Mouse (Mus musculus) large intestine, adult 2 months (tissue): ENCODE results near the gene A430005L14Rik. TPM values are rescaled to one million over a fixed set of nuclear protein-coding genes. Genes with fewer than 3 reads are reported as not detected.

Experiments
- DNase-seq: peaks from one replicate; pipeline ENCODE4 v3.0.0-alpha.2; 2012; ENCODE audit warnings: low read depth, low spot score
- WGBS: fragments of 180-500 bp; shearing (Covaris S2); methylation state at CpG from one replicate; pipeline ENCODE4 v1.1.7; 2018; 5-methylcytosine and 5-hydroxymethylcytosine counted together
- polyA plus RNA-seq: library from polyadenylated mRNA; depleted of rRNA; stranded (reverse); fragments of >200 nt; gene quantifications from 2 replicates; pipeline ENCODE4 v1.2.3, GENCODE M21; 2012; rRNA removed

A430005L14Rik gene
- polyA plus RNA-seq, 1 experiment = 36.8 TPM

DNA sequence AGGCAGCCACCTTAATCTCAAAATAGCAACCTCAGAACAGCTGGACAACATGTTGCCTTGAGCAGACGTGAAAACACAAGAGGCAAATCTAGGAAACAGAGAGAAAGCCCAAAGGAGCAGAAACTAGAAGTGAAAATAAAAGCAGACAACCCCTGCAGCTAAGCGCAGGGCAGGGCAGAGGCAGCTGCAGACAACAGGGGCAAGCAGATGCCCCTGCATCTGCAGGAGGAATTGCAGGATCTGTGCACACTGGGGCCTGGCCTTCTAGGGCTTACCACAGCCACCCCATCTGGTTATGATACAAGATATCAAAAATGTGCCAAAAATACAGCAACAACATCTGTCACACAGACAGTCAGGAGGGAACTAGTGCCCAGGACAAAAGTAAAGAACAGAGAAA, 10.5 kb downstream of the A430005L14Rik start:
- no peak for DNase-seq
- 86% methylated on average over 2 of the region's 2 CpGs for WGBS

DNA sequence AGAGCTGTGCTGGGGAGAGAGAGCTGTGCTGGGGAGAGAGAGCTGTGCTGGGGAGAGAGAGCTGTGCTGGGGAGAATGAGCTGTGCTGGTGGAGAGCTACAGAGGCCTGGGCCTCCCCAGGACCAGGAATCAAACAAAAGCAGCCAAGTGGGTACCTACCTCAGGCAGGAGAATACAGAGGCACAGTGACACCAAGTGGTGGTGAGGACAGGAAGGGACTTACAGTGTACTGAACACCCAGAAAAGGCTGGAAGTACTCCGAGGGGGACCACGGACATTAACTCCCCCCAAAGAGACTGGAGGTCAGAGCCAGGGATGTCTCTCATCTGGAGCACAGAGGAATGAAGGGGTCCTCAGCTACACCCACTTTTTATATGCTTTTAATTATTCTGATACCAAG, 11.0 kb downstream of the A430005L14Rik start:
- WGBS = 89% methylated on average over 2 of the region's 2 CpGs
- no peak for DNase-seq

DNA sequence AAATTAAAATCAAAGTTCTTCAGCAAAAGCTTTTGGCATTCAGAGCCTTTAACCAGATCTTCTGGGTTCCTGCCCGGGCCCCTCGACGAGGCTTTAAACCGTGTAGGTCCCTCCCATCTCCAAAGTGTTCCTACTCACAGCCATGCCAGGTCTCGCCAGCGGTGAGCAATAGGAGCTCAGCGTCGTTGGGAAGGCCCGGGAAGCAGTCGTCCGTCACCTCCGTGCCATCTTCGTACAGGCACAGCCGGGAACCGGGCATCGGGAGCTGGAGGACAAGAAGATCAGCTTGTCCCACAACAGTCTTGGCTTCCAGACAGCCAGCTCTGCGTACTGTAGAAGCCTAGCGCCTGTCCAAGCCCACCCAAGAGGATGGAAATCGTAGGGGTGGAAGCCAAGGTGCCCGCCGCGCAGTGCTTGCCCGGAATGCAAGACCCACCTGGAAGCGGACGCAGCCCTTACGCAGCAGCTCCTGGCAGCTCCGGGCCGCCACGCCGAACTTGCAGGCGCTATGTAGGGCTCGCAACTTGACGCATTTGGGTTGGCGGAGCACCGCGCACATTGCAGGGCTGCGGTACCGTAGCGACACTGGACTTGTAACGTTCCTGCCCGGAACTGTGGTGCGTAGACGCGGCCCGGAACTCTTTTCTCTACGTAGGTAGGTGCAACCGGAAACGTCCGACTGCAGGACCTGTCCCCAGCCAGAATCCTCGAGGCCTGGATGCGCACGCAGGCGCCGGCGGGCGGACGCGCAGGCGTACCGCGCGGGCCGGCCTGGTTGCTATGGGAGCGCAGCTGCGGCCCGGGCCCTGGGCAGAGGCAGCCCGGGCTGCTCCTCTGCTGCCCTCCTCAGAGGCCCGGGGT, 17.6 kb downstream of the A430005L14Rik start, which contains the start of the genes Dffb and Cep104:
Gene Dffb (minus strand): TSS at position 696 of the 861 bp plus-strand sequence.
Gene Cep104 (plus strand): TSS at position 764 of the 861 bp plus-strand sequence.
- peak; percentile 62 for DNase-seq
- under 1% methylated on average over 68 of the region's 68 CpGs for WGBS

DNA sequence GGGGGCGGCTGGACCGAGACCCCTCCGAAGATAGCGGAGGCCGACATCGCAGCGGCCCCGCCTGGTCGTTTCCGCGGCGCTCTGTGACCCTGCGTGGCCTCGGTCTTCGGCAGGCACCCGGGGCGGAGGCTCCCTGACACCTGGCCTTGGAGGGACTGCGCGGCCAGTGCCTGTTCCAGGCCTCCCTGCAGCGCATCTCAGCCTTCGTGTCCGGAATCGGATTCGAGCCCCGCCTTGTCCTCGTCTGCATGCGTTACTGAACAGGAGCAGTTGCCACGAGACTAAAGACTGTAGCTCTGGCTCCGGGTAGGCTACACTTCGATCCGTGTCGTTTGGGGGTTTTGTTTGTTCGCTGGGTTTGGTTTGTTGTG, 18.2 kb downstream of the A430005L14Rik start:
- WGBS = under 1% methylated on average over 33 of the region's 33 CpGs
- no peak for DNase-seq

DNA sequence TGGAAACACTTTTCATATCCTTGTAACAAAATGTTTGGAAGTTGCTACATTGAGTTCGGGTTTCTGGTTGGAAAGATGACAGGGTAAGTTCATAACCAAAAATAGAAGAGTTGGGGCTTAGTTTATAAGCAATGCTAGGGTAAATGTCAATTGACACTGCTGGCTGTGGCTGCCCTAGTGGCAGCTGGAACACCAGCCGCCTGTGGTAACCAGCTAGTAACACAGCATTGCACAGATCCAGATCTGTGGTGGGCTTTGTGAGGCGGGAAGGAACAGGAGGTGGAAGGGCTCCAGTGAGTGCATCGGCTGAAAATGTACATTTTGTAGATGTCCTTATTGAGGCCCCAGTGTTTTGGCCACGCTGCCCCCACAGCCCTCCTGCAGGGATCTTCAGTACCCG, 18.7 kb downstream of the A430005L14Rik start:
- no peak for DNase-seq
- WGBS = 28% methylated on average over 6 of the region's 6 CpGs

DNA sequence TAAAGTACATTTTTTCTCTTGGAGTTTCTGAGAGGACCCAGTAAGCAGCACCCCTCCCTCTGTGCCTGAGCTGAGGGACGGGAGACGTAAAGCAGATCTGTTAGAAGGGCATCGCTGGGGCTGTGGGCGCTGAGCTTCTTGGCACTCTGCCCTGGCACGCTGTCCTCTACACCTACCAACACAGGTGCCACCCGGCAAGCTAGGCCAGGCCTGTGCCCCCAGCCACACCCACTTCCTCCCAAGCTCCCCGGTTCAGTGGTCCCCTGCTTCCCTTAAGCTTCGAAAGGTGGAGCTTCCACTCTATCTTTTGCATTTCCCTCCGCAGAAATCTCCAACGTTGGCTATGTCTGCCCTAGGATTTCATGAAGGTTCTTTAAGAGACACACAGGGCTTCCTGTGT, 22.2 kb downstream of the A430005L14Rik start:
- WGBS = 75% methylated on average over 10 of the region's 10 CpGs
- DNase-seq = no peak

DNA sequence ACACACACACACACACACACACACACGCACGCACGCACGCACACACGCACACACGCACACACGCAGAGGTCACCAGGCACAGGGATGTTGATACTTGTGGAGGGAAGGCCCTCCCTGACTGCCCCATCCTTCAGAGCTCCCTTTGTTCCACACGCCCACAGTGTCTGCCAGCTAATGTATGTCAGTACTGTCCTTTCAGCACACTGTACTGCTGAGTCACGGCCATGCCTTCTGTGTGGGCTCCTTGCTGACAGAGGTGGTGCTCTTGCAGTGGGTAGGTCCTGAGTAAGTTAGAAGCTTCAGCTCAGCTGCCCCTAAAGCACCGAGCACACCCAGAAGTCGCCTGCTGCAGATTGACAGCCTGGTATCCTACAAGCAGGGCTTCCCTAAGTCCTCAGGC, 23.4 kb downstream of the A430005L14Rik start:
- DNase-seq = no peak
- WGBS = 94% methylated on average over 11 of the region's 11 CpGs

DNA sequence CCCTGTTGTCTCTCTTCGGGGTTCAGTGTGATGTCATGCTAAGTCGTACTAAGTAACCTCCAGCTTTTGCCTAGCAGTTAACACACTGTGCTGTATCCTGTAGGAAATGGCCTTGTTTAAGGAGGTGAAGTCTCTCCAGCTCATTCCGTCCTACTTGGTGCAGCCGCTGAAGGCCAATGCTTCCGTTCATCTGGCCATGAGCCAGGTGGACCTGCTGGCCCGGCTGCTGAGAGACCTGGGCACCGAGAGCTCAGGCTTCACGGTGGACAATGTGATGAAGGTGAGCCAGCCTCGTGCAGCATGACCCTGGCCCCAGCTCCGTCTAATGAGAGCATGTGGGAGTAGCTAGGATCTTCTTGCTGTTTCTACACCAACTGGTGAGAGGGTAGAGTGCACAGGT, 35.7 kb downstream of the A430005L14Rik start:
- DNase-seq = no peak
- WGBS = 89% methylated on average over 10 of the region's 10 CpGs

DNA sequence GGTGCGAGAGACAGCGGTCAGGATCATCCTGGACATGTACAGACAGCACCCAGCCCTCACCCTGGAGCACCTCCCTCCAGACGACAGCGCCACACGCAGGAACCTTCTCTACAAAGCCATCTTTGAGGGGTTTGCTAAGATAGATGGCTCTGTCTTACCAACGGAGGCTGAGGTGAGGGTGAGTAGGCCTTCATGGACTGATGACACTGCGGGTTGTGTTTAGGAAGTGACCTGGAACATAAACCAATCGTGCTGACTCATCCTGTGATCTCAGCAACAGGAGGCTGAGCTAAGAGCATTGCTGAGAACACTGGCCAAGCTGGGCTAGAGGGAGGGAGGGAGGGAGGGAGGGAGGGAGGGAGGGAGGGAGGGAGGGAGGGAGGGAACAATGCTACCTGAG, 36.5 kb downstream of the A430005L14Rik start:
- WGBS = 94% methylated on average over 8 of the region's 8 CpGs
- no peak for DNase-seq

DNA sequence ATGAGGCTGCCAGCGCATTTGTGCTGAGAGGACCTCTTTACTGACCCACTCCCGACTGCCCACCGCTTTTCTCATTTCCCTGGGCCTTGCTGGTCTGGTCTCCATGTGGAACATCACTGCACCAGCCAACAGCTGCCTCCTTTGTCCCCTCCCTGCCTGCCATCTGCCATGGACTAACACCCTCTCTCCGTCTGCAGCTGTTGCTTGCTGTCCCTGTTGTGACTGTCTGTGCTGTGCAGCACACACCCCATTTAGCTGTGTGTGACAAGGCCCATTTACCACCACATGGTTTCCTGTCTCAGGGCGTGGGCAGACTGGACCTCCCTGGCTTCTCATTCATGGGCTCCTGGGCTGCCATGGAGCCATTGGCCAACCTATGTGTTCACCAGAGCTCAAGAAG, 48.5 kb downstream of the A430005L14Rik start:
- DNase-seq = no peak
- WGBS = 89% methylated on average over 5 of the region's 5 CpGs

DNA sequence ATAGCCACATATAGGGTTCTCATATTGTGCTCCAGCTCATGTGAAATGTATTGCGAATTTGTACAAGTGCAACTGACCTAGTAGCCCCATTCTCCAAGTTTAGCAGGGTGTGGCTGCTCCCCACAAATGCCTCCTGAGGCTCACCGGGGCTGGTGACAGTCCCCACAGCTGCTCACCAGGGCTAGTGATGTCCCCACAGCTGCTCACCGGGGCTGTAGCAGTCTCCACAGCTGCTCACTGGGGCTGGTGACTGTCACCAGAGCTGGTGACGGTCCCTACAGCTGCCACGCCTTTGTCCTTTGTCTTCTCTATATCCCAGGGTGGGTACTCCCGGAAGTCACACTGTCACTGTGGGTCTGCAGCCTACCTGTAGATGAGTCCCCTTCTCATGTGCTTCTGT, 49.2 kb downstream of the A430005L14Rik start:
- DNase-seq = no peak
- 89% methylated on average over 6 of the region's 6 CpGs for WGBS

DNA sequence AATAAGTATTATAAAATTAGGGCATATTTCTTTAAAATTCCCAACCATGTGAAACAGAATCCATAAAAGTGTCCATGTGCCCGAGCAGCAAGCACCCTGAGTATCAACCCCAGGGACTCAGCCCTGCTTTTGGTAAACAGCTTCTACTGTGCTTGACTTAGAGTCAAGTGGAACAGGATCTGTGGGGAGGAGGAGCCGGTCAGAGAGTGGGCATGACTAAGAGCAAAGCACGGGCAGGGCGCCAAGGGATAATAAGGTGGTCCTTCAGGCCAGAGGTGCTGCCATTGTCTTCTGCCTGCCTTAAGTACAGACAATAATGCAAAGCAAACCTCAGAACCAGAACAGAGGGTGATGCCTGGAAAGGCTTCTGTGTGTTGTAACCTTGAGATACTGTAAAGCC, 50.7 kb downstream of the A430005L14Rik start:
- WGBS = 57% methylated on average over 4 of the region's 4 CpGs

DNA sequence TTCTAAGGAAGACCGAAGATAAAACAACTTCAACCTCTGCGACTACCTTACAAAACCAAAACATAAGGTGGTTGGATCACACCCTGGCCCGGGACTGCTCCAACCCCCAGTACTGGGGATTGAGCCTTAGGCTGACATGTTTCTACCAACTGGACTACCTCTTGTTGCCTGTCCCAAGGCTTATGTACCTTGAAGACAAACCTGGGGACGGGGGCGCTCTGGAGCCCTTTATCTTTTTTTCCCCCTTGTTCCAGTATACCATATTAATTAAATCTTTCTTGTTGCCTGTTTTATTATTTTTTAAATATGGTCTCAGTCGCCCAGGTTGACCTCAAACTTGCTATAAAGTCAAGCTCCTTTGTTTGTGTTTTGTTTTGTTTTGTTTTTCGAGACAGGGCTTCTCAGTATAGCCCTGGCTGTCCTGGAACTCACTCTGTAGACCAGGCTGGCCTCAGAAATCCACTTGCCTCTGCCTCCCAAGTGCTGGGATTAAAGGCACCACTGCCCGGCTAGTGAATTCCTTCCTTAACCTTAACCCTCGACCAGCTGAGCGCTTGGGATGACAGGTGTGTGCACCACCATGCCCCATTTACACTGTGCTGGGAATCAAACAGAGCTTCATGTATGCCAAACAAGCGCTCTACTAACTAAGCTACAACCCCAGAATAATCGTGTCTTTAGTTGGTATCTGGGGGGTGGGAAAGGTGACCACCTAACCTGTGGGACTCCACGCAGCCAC, 54.0 kb downstream of the A430005L14Rik start:
- no peak for DNase-seq
- 28% methylated on average over 13 of the region's 13 CpGs for WGBS

More for the DNA sequence above, 50.7 kb downstream of the A430005L14Rik start:
- no peak for DNase-seq

Other genes starting within 250 kb of the A430005L14Rik start
- gene Dffb, start 17.9 kb downstream of the A430005L14Rik start, polyA plus RNA-seq = 14.6 and 30.0 TPM in 2 replicates
- gene Cep104, start 18.0 kb downstream of the A430005L14Rik start, polyA plus RNA-seq = 7.7 and 10.0 TPM in 2 replicates
- 35.8 and 40.4 TPM in 2 replicates for gene Lrrc47, start 54.5 kb downstream of the A430005L14Rik start, polyA plus RNA-seq
- gene Smim1, start 69.0 kb downstream of the A430005L14Rik start, polyA plus RNA-seq = 13.5 and 15.6 TPM in 2 replicates
- not detected in 2 replicates for gene Ccdc27, start 85.4 kb downstream of the A430005L14Rik start, polyA plus RNA-seq
- 0.07 and 0.10 TPM in 2 replicates for gene Trp73, start 183.0 kb downstream of the A430005L14Rik start, polyA plus RNA-seq
- 20.8 and 21.7 TPM in 2 replicates for gene Wrap73, start 185.1 kb downstream of the A430005L14Rik start, polyA plus RNA-seq
- gene Tprgl, start 203.4 kb downstream of the A430005L14Rik start, polyA plus RNA-seq = 87.7 and 92.5 TPM in 2 replicates
- gene Megf6, start 213.5 kb downstream of the A430005L14Rik start, polyA plus RNA-seq = 2.2 and 2.9 TPM in 2 replicates